Comparison of ENCODE assay signal across 32 mouse cellular contexts in genomic region chr17:85495012-85495754, GRCm38 (mm10).
DNase-seq lines count a peak whose midpoint lies in the region; ATAC-seq lines count a peak whose summit lies in the region.
"Had no signal": no experiment of that assay in that cellular context is flagged by ENCODE, and none has a peak within 500 bp of the region (broad histone marks: within the 10 kb centered on the region; RNA-seq: fewer than 3 reads in every experiment).

No protein-coding gene starts in this region.

- DNase-seq in heart, embryonic 10.5 days (ENCODE audit: low spot score): peak; percentile 22
- DNase-seq in heart, adult 8-10 months (ENCODE audit: low spot score): no peak
- peak; percentile 52 for DNase-seq in 416B (ENCODE audit: low read depth)
- no peak for DNase-seq in Muller cell, postnatal 12 days (ENCODE audit: inconsistent ontology term)
- DNase-seq: adrenal gland, adult 2 months; adrenal gland, postnatal 36 days; cerebellum, adult 9-10 months; cerebellum, postnatal 36 days; embryo, embryonic 11 days; gastrocnemius, adult 2 months; heart, postnatal 4 days; kidney, adult 2 months; kidney, postnatal 36 days; lung, adult 18-20 months; lung, postnatal 10 days; midbrain, embryonic 14.5 days; thymus, adult 2 months; thymus, postnatal 36 days had no signal

- no peak overlapping the region for H3K27ac ChIP-seq in heart, embryonic 10.5 days
- no peak overlapping the region for H3K27ac ChIP-seq in hindbrain, embryonic 16.5 days (ENCODE audit: low read depth, low read length)
- H3K27ac ChIP-seq: embryonic facial prominence, embryonic 12.5 days; forebrain, embryonic 10.5 days; forebrain, embryonic 15.5 days; gastrocnemius, adult 2 months; hindbrain, embryonic 14.5 days; layer of hippocampus, adult 2 months; limb, embryonic 13.5 days; liver, embryonic 12.5 days; neural tube, embryonic 15.5 days had no signal

- no peaks in the 10 kb centered on the region for H3K36me3 ChIP-seq in heart, embryonic 10.5 days
- no peaks in the 10 kb centered on the region for H3K36me3 ChIP-seq in hindbrain, embryonic 16.5 days (ENCODE audit: control insufficient read depth, insufficient read depth, low read length)
- H3K36me3 ChIP-seq: embryonic facial prominence, embryonic 12.5 days; forebrain, embryonic 10.5 days; forebrain, embryonic 15.5 days; limb, embryonic 13.5 days; liver, embryonic 12.5 days; neural tube, embryonic 15.5 days had no signal

- peaks cover 20% of the 10 kb centered on the region for H3K27me3 ChIP-seq in heart, embryonic 10.5 days (ENCODE audit: insufficient read depth, poor library complexity, severe bottlenecking)
- peaks cover 26% of the 10 kb centered on the region for H3K27me3 ChIP-seq in hindbrain, embryonic 16.5 days (replicated peaks; ENCODE audit: control insufficient read depth, insufficient read depth, low read length)

- WGBS in heart, embryonic 10.5 days: 84% methylated on average over 3 of the region's 3 CpGs
- WGBS in hindbrain, embryonic 16.5 days: 94% methylated on average over 3 of the region's 3 CpGs

- peak; percentile 99 for ATAC-seq in granulocyte monocyte progenitor cell, adult 5-6 weeks (replicated peaks; ENCODE audit: poor library complexity, severe bottlenecking)
- peak; percentile 85 for ATAC-seq in monocyte, adult 5-6 weeks (replicated peaks; ENCODE audit: insufficient number of reproducible peaks, low FRiP score, low TSS enrichment, poor library complexity, severe bottlenecking)
- ATAC-seq in hindbrain, embryonic 16.5 days: no peak
- ATAC-seq: forebrain, embryonic 15.5 days; inflammation-experienced regulatory T-cells, adult 6 months; liver, embryonic 12.5 days had no signal

- no peak overlapping the region for H3K4me2 ChIP-seq in hindbrain, embryonic 16.5 days (ENCODE audit: low read length)
- H3K4me2 ChIP-seq: embryonic facial prominence, embryonic 12.5 days; forebrain, embryonic 15.5 days; heart, embryonic 11.5 days; hindbrain, embryonic 14.5 days; limb, embryonic 13.5 days; liver, embryonic 12.5 days; neural tube, embryonic 15.5 days had no signal

- H3K4me1 ChIP-seq in heart, embryonic 10.5 days: no peaks in the 10 kb centered on the region
- no peaks in the 10 kb centered on the region for H3K4me1 ChIP-seq in hindbrain, embryonic 16.5 days (ENCODE audit: control insufficient read depth, insufficient read depth, low read depth, low read length)
- H3K4me1 ChIP-seq: embryonic facial prominence, embryonic 12.5 days; forebrain, embryonic 15.5 days; limb, embryonic 13.5 days; liver, embryonic 12.5 days; megakaryocyte, embryonic 14.5 days; neural tube, embryonic 15.5 days had no signal

- H3K9ac ChIP-seq in hindbrain, embryonic 16.5 days (ENCODE audit: low read depth, low read length): no peak overlapping the region
- H3K9ac ChIP-seq: embryonic facial prominence, embryonic 12.5 days; forebrain, embryonic 15.5 days; hindbrain, embryonic 14.5 days; limb, embryonic 13.5 days; liver, embryonic 12.5 days; neural tube, embryonic 15.5 days had no signal

- no peak overlapping the region for H3K4me3 ChIP-seq in heart, embryonic 10.5 days
- H3K4me3 ChIP-seq in hindbrain, embryonic 16.5 days (ENCODE audit: low read length): no peak overlapping the region
- H3K4me3 ChIP-seq: embryonic facial prominence, embryonic 12.5 days; forebrain, embryonic 10.5 days; forebrain, embryonic 15.5 days; gastrocnemius, adult 2 months; layer of hippocampus, adult 2 months; limb, embryonic 13.5 days; liver, embryonic 12.5 days; megakaryocyte, embryonic 14.5 days; neural tube, embryonic 15.5 days had no signal

- H3K9me3 ChIP-seq in heart, embryonic 10.5 days: no peaks in the 10 kb centered on the region
- H3K9me3 ChIP-seq in hindbrain, embryonic 16.5 days (ENCODE audit: control insufficient read depth, low read length): peaks cover 9% of the 10 kb centered on the region
- H3K9me3 ChIP-seq: liver, embryonic 12.5 days had no signal

Comparison
In these comparisons a context has a peak if more than half of its experiments do, and no peak if none do; other contexts are left out.
1. DNase-seq: peak in heart, embryonic 10.5 days (single experiment) and 416B (single experiment); none in heart, adult 8-10 months (single experiment) and Muller cell, postnatal 12 days (single experiment).